Mouse (Mus musculus): ENCODE results near the gene Thumpd1.

Gene Thumpd1

DNA sequence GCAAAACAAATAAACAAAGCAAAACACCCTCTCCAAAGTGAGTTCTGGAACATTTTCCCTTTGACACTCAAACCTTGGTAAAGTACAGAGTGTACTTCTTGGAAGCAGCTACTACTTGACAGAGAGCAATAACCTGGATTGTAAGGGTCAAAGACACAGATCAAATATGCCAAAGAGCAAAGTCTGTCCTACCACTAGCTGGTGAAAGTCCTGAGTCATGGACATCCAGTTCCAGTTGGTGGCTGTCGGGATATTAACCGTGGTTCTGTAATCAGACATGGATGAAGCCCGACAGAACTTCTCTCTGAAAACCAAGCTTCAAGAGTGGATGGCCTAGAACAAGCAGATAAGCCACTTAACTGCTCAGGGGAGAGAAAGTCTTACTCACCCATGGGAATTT lies 52.7 kb downstream of the Thumpd1 start:
- DNase-seq = no peak
